Mouse (Mus musculus) kidney, adult 2 months (tissue): Measurements from ENCODE around the gene Cacng6.
A peak's percentile ranks its signal among the peaks of the same experiment; 100 is the strongest.

ENCODE experiments used
- CTCF ChIP-seq: fragments of 200-500 bp; conservative IDR thresholded peaks from 2 replicates; pipeline ENCODE4 v1.5.1; 2011; ENCODE audit warnings: low read depth, mild to moderate bottlenecking, control low read depth, low read length, moderate library complexity, mixed read lengths; ENCODE audit not compliant: insufficient read depth, insufficient read length
- POLR2A ChIP-seq: fragments of 200-500 bp; IDR thresholded peaks from one replicate; pipeline ENCODE4 v1.6.1; 2011; ENCODE audit warnings: low read depth, low read length, control low read depth

- TF ChIP-seq POLR2A (no peak), CTCF (peak; percentile 48)
Measured at GRCm38 (mm10) chr7:3376831-3377230, 47.2 kb upstream of the Cacng6 start.
